In the genomic region with DNA sequence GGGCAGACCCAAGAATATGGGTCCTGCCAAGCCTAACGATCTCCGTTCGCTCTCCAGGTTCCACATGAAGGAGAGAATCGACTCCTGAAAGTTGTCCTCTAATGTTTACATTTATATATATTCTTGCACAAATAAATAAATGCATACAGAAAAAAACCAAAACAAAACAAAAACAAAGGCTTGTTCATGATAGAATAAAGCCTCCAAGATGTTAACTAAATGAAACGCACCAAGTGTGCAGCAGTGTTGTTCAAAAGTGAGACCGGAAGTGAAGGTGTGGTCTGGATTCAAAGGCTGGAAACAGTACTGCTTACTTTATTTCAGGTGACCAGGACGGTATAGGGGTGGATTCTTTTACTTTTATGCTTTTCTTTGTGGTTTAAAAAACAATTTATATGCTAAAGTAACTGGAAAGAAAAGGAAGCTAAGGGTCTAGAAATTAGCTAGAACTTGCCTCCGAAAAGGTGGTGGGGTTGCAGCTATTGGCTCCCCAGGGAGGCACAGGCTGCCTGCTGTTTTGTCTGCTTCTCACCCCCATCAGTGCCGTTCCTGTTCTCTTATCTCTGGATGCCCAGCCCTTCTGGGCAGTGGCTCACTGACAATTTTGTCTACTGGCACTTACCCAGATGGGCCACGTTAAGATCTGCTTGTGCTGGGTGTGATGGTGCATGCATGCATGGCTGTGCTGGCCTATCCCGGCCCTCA, we compare ENCODE assay signal across 8 mouse cellular contexts. TPM values are rescaled to one million over a fixed set of nuclear protein-coding genes. Genes with fewer than 3 reads are reported as not detected.
DNase-seq lines count a peak whose midpoint lies in the region; ATAC-seq and TF ChIP-seq lines count a peak whose summit lies in the region.

No protein-coding gene starts in this region.

- peak; percentile 32 for ATAC-seq in lung, embryonic 14.5 days (ENCODE audit: insufficient read depth)
- ATAC-seq in granulocyte monocyte progenitor cell, adult 5-6 weeks (replicated peaks; ENCODE audit: poor library complexity, severe bottlenecking): 0 out of 2 replicates have a peak, but pooled peaks have one; percentile 6
- no peak for ATAC-seq in kidney, embryonic 16.5 days (ENCODE audit: low FRiP score, low TSS enrichment)

- peaks cover 18% of the 10 kb centered on the region for H3K36me3 ChIP-seq in lung, embryonic 14.5 days (ENCODE audit: insufficient read depth)
- H3K36me3 ChIP-seq in kidney, embryonic 16.5 days (ENCODE audit: insufficient read depth, low read length): peaks cover 14% of the 10 kb centered on the region
- peaks cover 22% of the 10 kb centered on the region for H3K36me3 ChIP-seq in midbrain, embryonic 10.5 days

- no peaks in the 10 kb centered on the region for H3K4me1 ChIP-seq in lung, embryonic 14.5 days (ENCODE audit: insufficient read depth)
- peaks cover 18% of the 10 kb centered on the region for H3K4me1 ChIP-seq in kidney, embryonic 16.5 days (ENCODE audit: insufficient read depth, low read length)
- H3K4me1 ChIP-seq in midbrain, embryonic 10.5 days: peaks cover 21% of the 10 kb centered on the region

- no peaks in the 10 kb centered on the region for H3K27me3 ChIP-seq in lung, embryonic 14.5 days (ENCODE audit: insufficient read depth, low read length)
- H3K27me3 ChIP-seq in kidney, embryonic 16.5 days (ENCODE audit: insufficient read depth, low read length): no peaks in the 10 kb centered on the region
- peaks cover 12% of the 10 kb centered on the region for H3K27me3 ChIP-seq in midbrain, embryonic 10.5 days (ENCODE audit: low read depth, poor library complexity, severe bottlenecking)

- peak overlapping the region; percentile 99 for H3K4me3 ChIP-seq in lung, embryonic 14.5 days (ENCODE audit: low read depth, low read length)
- H3K4me3 ChIP-seq in kidney, embryonic 16.5 days (ENCODE audit: low read length): peak overlapping the region; percentile 97
- peak overlapping the region; percentile 100 for H3K4me3 ChIP-seq in midbrain, embryonic 10.5 days

- TF ChIP-seq CTCF in lung, embryonic 14.5 days (IDR thresholded peaks at IDR 0.05; ENCODE audit: low read depth): no peak

- H3K9me3 ChIP-seq in lung, embryonic 14.5 days (ENCODE audit: low read depth, low read length): no peaks in the 10 kb centered on the region
- no peaks in the 10 kb centered on the region for H3K9me3 ChIP-seq in kidney, embryonic 16.5 days (ENCODE audit: low read length)
- H3K9me3 ChIP-seq in midbrain, embryonic 10.5 days (replicated peaks): no peaks in the 10 kb centered on the region

- peak overlapping the region; percentile 91; the same call in 1 of the 2 replicates for H3K27ac ChIP-seq in lung, embryonic 14.5 days (ENCODE audit: low read depth)
- 0 out of 2 replicates have a peak overlapping the region, but pooled peaks have one; percentile 55 for H3K27ac ChIP-seq in kidney, embryonic 16.5 days (ENCODE audit: low read length)
- H3K27ac ChIP-seq in midbrain, embryonic 10.5 days (replicated peaks): no peak overlapping the region

- peak overlapping the region; percentile 96 for H3K9ac ChIP-seq in lung, embryonic 14.5 days
- peak overlapping the region; percentile 76 for H3K9ac ChIP-seq in kidney, embryonic 16.5 days (replicated peaks; ENCODE audit: low read length)

- WGBS in lung, embryonic 14.5 days: 27% methylated on average over 11 of the region's 11 CpGs
- 30% methylated on average over 11 of the region's 11 CpGs for WGBS in kidney, embryonic 16.5 days
- 42% methylated on average over 11 of the region's 11 CpGs for WGBS in midbrain, embryonic 10.5 days

- H3K4me2 ChIP-seq in lung, embryonic 14.5 days: peak overlapping the region; percentile 88
- peak overlapping the region; percentile 94 for H3K4me2 ChIP-seq in kidney, embryonic 16.5 days (replicated peaks; ENCODE audit: low read depth, low read length)

- intact Hi-C loops in gastrocnemius, postnatal 36 days (cut with DNase I): loop anchor here (2.0 to 10.0 kb wide), 2 partner anchors 258 to 332 kb away; partner anchors contain the start of gene Cyld

- DNase-seq in lung, embryonic 14.5 days: no peak
- DNase-seq in lung, postnatal 14 days: no peak
- peak; percentile 64 for DNase-seq in cerebellum, adult 11-12 months
- DNase-seq in midbrain, embryonic 10.5 days (ENCODE audit: low spot score): no peak
- peak; percentile 70 for DNase-seq in testis, postnatal 14 days (ENCODE audit: low spot score)
- no peak for DNase-seq in gastrocnemius, postnatal 36 days

RNA-seq across cellular contexts. Expression of gene Brd7, which starts 0.6 kb away (rescaled TPM):
- 87.3 and 89.6 TPM in 2 replicates for polyA plus RNA-seq in lung, embryonic 14.5 days (2014; fragmentation: Nextera tagmentation; extraction: Ambion mirVana)
- 75.7 and 92.5 TPM in 2 replicates for total RNA-seq in granulocyte monocyte progenitor cell, adult 5-6 weeks (2014; fragmentation: Nextera tagmentation)
- 70.1 and 74.2 TPM in 2 replicates for total RNA-seq in granulocyte monocyte progenitor cell, adult 5-6 weeks (2017)
- 53.6 and 61.1 TPM in 2 replicates for polyA plus RNA-seq in kidney, embryonic 16.5 days (2015; fragmentation: Nextera tagmentation; extraction: Ambion mirVana)
- 76.9 and 82.6 TPM in 2 replicates for polyA plus RNA-seq in midbrain, embryonic 10.5 days (2016; fragmentation: Nextera tagmentation; extraction: Ambion mirVana)
- total RNA-seq in gastrocnemius, postnatal 36 days (2021): 10 to 100 TPM; 61.0 to 65.3 TPM

Comparison
In these comparisons a context has a peak if more than half of its experiments do, and no peak if none do; other contexts are left out.
1. DNase-seq: peak in cerebellum, adult 11-12 months (single experiment) and testis, postnatal 14 days (single experiment); none in lung, embryonic 14.5 days (single experiment), lung, postnatal 14 days (single experiment), midbrain, embryonic 10.5 days (single experiment) and gastrocnemius, postnatal 36 days (0 of 2).
2. Peak in every context shown above with its lines, with median percentiles within 50 percentile points of each other: H3K4me3 ChIP-seq.